Mouse (Mus musculus) frontal cortex, adult (tissue): ENCODE data around the gene Stxbp6.

Source experiments
- ATAC-seq: cut with Nextera tagmentation; 2 replicates; pipeline ENCODE4 v1.9.2; 2017; ENCODE audit warnings: mild to moderate bottlenecking, moderate library complexity, mixed read lengths; ENCODE audit not compliant: low TSS enrichment

Stxbp6 gene

DNA sequence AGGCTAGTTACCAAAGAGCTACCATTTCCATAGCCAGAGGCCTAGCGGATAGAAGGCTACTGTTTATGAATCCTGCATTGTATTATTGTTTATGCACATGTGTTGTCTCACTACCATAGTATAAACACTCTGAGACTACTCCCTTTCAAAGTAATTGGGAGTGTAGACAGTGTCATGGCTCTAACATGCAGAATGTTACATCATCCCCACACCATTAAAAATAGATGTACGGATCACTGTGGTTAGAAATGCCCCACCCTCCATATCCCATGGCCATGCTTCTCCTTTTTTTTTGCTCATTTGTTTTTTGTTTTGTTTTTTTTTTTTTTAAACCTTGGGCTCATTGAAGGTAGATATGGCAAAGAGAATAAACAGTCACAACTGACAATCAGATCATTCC lies 154.9 kb downstream of the Stxbp6 start:
- no peak for ATAC-seq

DNA sequence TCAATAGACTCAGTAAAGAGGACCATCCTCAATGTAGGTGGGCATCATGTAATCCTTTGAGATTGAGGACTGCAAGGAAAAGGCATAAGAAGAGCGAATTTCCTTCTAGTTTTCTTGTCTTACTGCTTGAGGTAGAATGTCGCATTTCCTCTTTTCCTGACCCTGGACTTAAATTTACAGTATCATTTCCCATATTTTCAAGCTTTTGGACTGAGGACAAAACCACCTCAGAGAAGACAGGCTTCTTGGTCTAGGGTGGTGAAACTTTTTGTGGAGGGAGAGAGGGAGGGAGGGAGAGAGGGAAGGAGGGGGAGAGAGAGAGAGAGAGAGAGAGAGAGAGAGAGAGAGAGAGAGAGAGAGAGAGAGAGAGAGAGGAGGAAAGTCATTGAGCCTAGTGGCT lies 155.6 kb downstream of the Stxbp6 start:
- ATAC-seq = no peak

DNA sequence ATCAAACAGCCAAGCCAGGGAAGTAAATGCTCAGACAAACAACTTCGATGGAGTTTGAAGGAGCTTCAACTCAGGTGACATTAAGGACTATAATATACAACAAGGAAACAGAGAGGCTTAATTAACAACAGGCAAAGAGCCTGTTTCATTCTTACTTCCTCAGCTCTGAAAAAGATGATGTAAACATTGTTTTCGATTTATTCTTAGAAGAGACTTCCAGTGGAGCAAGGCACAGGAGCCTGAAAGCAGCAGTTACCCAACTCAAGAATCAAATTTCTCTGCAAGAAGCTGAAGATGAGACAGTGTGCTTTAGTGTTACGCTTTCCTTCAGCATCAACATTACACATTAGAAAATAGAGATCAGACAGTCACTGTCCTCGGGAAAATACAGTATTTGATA lies 160.7 kb downstream of the Stxbp6 start:
- ATAC-seq = no peak

DNA sequence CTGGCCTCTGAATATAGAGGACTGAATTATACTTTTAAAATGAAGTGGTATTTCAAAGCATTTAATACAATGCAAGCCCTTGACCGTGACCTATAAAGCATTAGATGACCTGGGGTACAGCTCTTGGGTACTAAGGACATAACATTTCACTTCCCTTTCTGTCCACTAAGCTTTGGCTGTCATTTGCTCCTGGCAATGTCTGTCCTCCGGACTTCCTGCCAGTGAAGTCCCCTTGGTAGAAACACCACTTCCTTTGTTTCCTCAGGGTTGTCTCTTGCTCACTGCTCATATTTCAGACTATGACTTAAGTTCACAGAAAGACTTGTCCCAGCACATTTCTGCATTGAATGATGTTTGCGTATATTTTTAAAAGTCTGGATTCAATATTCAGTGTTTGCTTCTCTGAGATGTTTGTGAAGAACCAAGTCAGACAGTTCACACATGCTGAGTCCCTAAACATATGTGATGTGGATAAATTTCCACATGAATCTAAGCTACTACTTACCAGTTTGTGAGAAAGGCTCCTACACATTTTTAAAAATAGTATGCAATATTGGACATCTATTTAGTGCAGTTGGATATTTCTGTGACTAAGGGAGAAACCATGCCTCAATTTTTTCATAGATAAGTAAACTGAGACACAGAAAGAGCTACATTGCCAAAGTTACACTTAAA lies 166.3 kb downstream of the Stxbp6 start:
- peak; percentile 83 for ATAC-seq

DNA sequence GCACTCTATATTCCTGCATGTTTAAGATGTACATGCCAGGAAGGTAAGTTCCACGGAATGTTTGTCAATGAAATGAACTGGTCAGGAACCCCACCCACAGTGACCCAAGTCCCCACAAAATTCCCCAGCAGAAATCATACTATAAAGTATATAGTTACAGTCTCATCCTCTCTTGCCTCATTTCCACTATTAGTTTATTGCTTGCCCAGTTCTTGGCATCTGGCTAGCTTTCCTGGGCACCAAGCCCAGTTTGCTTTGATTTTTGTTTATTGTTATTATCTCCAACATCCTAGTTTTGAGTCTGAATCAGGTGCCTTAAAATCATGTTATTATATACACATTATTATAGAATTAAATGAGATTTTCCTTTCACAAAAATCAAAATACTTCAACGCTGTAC lies 168.5 kb downstream of the Stxbp6 start:
- ATAC-seq = no peak

DNA sequence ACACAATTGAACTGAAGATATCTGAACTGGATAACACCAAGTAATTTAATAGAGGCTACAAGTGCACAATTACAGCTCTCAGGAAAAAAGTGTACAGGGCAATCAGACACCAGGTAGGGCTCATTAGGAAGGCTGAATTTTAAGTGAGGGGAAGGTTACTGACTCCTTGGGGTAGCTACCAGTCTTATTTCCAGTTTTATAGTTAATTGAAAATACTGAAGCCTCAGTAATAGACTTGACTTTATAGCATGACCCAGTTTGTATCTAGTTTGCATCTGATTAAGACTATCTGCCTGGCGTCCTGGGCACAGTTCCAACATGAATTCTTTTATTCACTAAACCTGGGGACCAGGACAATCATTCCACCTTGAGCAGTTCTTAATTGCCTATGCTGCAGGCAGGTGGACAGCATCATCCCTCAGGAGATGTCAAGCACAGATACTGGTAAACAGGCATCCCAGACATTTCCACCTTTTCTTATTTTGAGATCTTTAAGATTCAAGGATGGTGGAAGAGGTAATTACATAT lies 171.2 kb downstream of the Stxbp6 start:
- no peak for ATAC-seq

DNA sequence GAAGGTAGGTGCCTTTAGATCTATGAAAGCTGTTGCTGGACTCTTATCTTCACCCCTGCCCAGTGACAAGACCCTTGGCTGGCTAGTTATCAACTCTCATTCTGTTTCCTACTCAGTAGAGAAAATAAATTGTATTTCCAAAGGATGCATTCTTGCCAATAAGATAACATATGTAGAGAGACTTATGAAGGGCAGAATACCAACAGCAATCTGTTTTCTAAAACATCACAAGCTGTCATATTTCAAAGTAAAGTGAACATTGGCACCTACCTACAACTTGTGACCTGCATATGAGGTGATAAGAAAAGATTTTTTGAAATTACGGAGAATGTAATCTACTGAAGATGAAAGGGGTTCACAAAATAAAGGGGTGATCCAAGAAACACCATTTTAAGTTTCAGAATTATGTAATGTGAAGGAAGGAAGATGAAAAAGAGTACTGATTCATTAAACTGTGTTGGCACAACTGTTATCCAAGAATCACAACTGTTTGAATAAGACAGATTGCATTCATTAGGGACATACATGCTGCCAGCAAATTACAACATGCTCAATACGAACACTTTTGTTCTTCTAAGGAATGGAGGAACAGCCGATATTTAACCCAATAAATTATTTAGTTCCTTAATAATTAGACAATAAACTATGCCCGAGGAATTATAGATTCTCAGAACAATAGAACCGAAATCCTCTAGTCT lies 175.2 kb downstream of the Stxbp6 start:
- no peak for ATAC-seq

DNA sequence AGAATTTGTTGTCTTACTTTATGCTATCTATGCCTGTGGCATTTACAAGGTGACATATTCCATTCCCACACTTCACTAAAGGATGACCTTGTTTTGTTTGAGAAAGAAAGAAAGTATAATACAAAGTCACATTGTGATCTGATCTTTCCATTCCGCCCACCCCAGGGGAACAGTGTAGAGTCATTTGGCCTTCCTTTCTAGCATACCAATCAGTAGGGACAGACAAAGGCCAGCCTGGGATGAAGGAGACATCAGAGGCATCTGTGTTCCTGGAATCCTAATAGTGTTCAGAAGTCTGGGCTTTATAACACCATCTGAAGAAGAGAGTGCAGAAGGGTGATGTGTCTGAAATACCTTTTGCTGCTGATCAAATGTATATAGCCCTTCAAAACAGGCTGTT lies 178.0 kb downstream of the Stxbp6 start:
- ATAC-seq = no peak

DNA sequence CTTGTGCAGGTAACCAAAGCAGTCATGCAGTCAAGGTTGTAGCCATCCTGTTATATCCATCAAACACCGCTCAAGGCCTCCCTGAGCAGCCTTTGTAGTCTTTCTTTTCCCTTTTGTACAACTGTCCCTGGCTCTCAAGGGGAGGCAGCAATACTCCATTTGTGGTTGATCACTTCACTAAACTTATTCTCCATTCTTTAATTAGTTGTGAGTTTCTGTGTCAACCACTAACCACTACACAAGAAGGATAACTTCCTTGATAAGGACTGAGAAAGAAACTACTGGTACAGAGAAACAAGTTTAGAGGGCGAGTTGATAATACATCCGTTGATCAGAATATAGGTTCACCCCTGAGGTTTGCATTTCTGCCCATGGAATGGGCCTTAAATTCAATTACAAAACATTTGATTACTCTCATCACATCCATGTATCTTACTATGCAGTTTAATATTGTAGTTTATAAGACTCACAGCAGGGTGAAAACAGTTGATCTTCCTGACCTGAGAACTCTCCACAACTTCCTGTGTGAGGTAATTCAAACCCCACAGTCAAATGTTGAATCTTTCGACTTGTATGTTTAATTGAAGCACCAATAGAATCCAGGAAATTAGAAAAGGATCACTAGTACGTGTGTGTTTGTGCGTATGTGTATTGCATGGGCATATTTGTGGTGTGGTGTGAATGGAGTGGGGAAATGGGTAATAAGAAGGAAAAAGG lies 184.7 kb downstream of the Stxbp6 start:
- ATAC-seq = no peak

DNA sequence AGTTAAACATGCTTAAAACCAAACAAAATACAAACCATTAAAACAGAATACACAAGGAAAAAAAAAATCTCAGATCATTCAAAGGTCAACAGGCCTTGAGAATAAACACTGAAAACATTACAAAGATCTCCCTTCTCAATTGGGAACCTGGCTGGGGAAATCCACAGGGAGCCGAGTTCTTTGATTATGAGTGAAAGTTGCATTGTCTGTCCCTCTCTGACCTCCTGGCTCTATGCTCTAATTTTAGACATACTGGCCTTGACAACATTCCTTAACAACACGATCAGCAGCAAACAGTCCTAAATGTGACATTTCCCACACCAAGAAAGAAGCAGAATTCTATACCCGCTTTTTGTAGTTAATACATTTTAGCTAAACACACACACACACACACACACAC lies 187.7 kb downstream of the Stxbp6 start:
- no peak for ATAC-seq

DNA sequence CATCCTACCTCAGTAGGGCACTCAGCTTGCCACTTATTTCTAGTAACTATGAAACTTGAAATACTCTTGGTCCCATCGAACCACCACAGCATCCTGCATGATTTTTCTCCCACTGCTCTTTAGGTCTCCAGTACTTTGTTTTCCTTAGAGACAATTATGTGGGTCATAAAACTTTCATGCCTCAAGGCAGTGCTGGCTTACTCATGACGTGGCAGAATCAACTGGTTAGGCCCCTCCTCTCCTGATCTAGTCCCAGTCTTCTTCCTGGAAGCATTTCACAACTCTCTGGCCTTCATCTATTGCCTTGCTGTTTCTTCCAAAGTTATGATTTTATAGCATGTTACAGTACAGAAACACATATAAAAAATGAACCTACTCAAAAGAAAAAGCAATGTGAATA lies 201.8 kb downstream of the Stxbp6 start:
- ATAC-seq = no peak

DNA sequence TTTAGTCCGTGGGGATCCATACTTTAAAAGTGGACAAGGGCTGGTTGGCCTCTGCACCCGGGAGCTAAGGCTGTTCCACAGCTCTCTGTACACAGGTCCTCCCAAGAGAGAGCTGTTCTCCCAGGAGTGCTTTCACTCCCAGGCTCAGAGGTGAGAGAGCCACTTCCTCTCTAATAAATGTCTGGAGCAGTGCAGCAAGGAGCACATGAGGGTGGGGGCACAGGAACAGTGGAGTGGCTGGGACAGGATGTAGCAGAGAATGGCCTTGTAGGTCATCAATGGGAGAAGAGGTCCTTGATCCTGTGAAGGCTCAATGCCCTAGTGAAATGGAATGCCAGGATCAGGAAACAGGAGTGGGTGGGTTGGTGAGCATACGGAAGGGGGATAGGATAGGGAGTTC lies 209.1 kb downstream of the Stxbp6 start:
- no peak for ATAC-seq

DNA sequence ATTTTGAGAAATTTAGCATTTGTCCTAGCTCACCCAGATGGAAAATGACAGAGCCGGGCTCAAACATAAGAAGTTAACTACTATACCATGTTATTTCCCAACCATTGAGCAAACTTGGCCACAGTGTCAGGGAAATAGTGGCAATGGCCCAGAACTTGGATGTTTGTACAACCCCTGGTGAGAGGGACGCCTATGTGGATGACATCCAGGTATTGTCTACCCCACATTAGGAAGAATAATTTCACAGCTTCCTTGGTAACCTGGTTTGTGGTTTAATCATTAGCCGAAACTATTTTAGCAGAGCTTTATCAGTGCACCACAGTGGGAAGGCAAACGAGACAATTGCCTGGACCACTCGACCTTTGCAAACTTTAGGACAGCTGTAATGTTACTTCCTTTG lies 215.1 kb downstream of the Stxbp6 start:
- no peak for ATAC-seq

DNA sequence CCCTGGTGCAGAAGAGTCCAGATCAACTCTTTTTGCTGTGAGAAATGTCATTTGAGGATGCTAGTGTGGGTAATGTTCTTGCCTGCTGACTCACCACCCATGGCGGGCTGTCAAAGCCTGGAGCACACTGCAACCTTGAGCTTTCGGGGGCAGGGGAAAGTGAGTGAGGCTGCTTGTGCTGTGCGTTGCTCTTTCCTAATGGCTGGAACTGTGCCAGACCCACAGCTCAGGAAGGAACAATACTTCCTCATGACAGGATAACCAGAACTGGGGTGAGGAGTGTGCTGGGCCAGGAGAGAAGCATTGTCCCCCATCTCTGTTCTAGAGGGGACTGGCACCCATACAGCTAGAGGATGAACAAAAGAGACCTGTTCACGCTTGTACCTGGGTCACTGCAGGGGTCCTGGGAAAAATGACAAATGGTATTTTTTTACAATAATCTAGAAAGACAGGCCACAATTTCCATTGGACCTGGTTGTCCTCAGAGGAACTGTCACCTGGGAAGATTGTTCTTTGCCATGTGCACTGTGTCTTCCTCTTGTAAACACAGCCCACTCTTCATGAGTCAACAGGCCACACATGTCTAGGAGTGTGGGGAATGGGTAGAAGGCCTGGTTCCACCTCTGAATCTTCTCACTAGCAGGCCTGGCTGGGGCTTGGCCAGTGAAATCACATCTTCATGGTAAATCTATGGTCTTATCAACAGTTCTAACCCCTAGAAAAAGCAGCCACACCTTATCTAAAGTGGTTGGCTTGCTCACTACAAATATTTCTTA lies 216.2 kb downstream of the Stxbp6 start:
- peak; percentile 96 for ATAC-seq

DNA sequence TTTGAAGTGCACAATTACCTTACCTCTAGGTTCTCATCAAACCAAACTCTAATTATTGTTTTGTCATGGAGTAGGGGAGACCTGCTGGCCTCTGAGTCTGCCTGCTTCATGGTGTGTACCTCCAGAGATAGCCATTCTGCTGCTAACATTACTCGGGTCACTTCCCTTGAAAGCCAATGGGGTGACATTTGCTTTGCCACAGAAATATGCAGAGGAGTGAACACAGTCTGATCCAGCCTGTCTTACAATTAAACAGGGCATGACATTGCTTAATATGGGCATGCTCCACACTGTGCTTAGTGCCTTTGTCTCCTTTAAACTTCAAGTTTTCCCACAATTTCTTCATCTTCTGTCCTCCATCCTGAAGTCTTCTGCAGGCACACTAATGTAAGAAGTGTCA lies 222.5 kb downstream of the Stxbp6 start:
- ATAC-seq = no peak

DNA sequence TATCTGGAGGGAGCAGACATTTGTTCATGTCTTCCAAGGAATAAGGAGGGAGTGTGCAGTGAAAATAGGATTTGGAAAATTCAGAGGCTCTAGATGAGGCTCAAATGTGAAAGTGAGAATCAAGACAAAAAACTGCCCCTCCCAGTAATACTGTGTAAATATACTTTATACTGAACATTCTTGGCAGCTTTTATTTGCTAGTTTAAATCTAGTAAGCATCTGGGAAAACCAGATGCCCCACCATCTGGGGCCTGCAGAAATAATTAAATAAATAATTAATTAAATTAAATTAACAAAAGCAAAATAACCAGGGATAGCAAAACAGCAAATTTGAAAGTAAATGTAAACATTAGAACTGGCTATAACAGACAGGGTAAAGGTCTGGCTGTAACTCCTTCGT lies 224.0 kb downstream of the Stxbp6 start:
- ATAC-seq = no peak

DNA sequence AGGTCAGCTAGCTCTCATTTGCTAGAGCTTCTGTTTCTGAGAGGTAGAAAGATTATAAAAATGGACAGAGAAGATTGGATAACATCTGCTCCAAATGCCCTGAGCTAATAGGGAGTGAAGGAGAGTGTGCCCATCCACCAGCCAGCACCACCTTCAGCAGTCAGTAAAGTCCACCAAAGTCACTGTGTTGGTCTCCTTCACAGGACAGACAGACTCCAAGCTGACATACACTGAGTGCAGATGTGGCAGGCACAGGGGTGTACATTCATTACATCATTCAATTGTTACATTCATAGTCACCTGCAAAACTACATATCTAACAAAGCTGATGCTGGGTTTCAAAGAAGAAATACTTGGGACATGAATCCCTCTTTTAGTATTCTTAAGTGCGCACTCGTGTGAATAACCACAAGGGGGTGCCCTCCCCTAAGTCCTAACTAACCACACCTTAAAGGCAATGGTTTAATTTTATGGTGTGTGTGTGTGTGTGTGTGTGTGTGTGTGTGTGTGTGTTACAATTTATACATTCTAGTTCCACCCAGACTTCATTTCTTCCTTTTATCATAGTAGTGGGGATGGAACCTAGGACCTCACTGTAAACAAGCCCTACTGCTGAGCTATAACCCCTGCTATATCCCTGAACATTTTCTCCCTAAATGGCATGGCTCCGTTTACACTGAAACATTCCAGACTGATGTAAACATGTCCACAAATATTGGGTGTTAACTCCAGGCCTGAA lies 225.9 kb downstream of the Stxbp6 start:
- ATAC-seq = peak; percentile 79

DNA sequence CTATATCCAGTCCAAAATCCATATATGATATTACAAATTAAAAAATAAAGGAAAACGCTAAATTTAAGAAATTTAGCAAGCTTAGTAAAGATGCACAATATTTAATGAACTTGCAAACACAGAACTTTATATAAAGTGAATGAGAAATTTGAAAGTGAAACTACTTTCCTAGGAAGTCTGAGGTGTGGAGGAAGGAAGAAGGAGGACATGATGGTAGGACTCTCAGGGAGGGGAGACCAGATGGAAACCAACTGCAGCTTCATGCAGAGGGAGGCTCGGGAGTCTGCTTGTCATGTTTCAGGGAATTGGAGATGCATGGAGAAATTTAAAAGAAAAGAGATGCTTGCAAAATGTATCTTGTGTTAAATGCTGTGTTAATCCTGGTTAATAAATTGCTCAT lies 233.9 kb downstream of the Stxbp6 start:
- no peak for ATAC-seq

DNA sequence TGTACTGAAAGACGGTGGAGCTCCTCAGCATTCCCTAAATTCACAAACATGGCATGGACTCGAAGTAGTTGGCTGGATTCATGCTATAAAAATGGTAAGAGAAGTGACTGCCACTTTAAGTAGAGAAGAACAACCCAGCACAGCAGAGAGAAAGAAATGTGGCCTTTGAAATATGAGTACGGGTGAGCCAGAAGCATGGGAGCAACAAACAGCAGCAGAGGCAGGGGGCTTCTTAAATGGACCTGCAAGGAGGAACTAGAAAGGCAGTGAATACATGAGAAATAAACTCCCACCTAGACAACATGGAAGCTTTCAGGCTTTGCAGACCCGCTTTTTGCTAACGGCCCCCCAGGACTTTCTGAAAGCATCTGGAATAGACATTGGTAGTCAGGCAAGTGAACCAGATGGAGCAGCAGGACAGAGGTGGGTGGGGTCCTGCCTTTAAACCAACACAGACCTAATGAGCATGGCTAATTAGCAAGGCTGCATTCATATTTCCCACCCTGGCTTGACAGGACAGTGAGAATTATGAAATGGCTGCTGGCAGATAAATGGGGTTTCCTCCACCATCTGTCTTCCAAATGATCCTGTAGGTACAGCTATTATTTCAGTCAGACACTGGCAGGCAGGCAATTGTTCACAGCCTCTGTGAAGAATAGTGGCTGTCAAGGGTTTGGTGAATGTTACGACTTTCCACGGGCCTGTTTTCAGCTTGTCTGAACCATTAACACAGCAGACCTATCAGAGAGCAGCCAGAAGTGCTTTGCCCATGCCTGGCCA lies 234.7 kb downstream of the Stxbp6 start:
- 0 out of 2 replicates have a peak, but pooled peaks have one; percentile 13 for ATAC-seq

DNA sequence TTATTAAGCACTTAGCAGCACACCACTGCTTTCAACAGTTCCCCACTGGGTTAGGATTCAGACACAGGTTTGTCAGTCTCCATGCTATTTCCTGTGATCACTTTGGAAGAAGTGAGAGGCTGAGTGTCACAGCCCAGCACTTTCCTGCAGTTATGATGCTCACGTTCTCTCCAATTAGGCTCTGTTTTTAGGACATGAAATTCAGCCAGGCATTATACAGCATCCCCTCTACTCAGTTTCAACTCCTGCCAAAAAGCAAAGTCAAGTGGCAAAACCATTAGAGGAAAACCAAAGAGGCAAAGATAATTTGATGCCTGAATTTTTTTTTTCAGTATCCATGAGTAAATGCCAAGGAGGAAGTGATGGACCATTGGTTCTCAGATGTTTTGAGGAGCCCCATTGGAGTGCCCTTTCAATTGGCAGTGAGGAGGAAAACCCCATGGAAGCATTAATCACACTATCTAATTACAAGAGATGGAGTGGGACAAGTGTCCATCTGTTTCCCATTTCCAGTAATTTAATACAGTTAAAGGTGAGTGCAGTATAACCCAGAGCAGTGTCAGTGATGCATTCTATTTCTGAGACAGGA lies 238.5 kb downstream of the Stxbp6 start:
- ATAC-seq = no peak
